Mouse (Mus musculus) kidney, postnatal 10 days (tissue): ENCODE data around the gene Noxred1.
A peak's percentile ranks its signal among the peaks of the same experiment; 100 is the strongest.
"Not testable (repeated sequence)": the region's sequence is repeated elsewhere in the genome, so short reads cannot be mapped to it uniquely, and the experiment has no call there.

Experiments
- DNase-seq: peaks from one replicate; pipeline ENCODE4 v3.0.0; 2021; ENCODE audit warnings: mixed read lengths

The Noxred1 gene

GRCm38 (mm10) chr12:87238632-87239031 lies at the start of gene Noxred1:
Noxred1 (minus strand) TSS chr12:87238732.
- DNase-seq: no peak

- no peak for DNase-seq
Observed at GRCm38 (mm10) chr12:87284726-87285125, 46.2 kb upstream of the Noxred1 start.

GRCm38 (mm10) chr12:87284268-87284667 lies 45.7 kb upstream of the Noxred1 start:
- no peak for DNase-seq

DNA sequence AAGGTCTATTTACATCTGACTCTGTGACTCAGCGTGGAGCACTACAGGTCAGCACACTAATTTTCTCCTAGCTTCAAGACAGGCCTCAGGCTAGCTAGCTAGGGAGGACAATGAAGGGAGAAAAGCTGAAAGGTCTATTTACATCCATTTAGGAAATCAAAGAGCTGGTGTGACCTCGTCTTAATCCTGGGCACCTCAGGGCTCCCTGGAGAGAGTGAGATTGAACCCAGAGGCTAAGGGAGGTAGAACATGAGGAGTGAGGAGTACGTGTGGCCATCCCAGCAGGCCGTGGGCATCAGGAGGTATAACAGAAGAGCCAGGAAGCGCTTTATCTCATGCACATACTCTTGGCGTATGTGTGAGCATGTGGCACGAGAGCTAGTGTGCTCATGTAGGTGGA lies 45.2 kb upstream of the Noxred1 start:
- no peak for DNase-seq

GRCm38 (mm10) chr12:87282743-87283142 lies 44.2 kb upstream of the Noxred1 start:
- no peak for DNase-seq

DNA sequence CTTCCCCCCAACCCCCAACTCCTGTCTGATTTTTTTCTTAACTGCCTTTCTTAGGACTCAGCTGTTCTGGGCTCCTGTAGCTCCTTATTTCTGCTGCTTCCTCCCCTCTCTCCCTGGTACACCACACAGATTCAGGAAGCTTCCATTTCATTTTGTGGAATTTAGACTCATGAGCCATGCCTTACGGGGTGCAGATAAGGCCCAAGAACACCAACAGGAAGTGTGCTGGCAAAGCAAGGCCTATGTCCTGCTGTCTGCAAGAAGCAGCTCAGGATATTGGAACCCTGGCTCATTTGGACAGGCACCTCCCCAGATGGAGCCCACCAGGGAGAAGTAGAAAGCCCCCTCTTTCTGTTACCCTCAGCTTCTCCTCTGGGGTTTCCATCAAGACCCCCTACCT lies 43.2 kb upstream of the Noxred1 start:
- no peak for DNase-seq

GRCm38 (mm10) chr12:87279879-87280278 lies 41.3 kb upstream of the Noxred1 start:
- DNase-seq: no peak

- DNase-seq: no peak
Observed at GRCm38 (mm10) chr12:87279350-87279749, 40.8 kb upstream of the Noxred1 start.

GRCm38 (mm10) chr12:87278118-87278730 lies 39.7 kb upstream of the Noxred1 start:
- DNase-seq: peak; percentile 26

DNA sequence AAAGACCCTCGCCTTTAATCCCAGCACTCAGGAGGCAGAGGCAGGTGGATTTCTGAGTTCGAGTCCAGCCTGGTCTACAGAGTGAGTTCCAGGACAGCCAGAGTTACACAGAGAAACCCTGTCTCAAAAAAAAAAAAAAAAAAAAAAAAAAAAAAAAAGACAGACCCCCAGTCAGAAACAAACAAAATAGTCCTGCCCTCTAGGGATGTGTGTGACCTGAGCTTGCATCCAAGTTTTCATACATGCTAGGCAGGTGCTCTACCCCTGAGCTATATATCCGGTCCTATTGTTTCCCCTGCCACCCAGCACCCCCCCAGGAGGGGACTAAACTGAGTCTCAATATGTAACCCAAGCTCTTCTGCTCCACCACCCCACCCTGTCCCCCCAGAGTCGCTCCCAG lies 38.7 kb upstream of the Noxred1 start:
- not testable (repeated sequence) for DNase-seq

GRCm38 (mm10) chr12:87274853-87275831 lies 36.6 kb upstream of the Noxred1 start:
- no peak for DNase-seq

DNA sequence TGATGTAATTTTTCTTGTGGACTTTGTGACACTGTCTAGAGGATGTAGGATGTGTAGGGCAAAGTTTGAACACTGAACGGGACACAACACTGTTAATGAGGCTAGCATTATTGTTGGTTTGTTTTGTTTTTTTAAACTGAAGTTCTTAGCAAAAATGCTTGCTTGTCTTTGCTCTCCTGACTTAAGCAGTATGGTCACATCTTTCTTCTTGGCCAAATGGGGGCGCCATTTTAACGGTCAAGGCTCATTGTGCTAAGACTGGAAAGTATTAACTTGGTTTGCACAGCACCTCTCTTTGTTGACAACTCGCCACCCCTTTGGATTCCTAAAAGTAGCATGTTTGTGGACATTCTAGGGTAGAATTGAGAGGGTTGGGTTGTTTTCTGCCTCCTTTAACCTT lies 29.1 kb upstream of the Noxred1 start:
- DNase-seq: peak; percentile 47

- peak; percentile 50 for DNase-seq
Observed at GRCm38 (mm10) chr12:87266827-87267603, 28.5 kb upstream of the Noxred1 start.

- DNase-seq: peak; percentile 91
Observed at GRCm38 (mm10) chr12:87266108-87266826, 27.7 kb upstream of the Noxred1 start, which contains the start of the genes Vipas39 and Ahsa1. Vipas39 (minus strand) TSS chr12:87266256. Ahsa1 (plus strand) TSS chr12:87266479.

DNA sequence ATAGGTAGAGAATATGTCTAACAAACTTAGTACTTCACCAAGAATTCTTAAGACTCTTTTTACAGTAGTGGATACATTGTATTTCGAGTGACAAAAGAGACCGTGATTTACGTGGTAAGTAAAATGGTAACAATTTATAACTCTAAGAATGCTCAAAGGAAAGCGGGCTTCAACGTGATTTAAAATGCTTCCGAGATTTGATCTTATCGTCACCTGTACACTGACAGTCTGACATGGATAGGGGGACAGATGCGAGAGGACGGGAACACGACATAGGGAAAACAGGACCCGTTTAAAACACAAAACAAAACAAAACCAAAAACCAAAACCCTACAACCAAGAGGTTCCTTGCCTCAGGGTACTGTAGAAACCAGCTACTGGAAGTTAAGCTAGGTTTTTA lies 26.9 kb upstream of the Noxred1 start:
- no peak for DNase-seq

- DNase-seq: no peak
Observed at GRCm38 (mm10) chr12:87260562-87260961, 22.0 kb upstream of the Noxred1 start.

DNA sequence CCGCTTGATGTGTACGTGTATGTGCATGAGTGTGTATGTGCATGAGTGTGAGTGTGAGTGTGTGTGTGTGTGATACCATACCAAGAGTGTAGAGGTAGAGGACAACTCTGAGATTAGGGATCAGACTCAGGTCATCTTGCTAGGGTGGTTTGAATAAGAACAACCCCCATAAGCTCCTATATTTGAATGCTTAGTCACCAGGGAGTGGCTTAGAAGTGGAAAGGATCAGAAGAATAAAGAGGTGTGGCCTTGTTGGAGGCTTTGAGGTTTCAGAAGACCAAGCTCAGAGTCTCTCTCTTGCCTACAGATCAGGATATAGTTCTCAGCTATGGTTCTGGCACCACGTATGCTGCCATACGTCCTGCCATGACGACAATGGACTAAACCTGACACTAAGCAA lies 18.1 kb upstream of the Noxred1 start:
- no peak for DNase-seq

GRCm38 (mm10) chr12:87253878-87254277 lies 15.3 kb upstream of the Noxred1 start:
- DNase-seq: no peak

DNA sequence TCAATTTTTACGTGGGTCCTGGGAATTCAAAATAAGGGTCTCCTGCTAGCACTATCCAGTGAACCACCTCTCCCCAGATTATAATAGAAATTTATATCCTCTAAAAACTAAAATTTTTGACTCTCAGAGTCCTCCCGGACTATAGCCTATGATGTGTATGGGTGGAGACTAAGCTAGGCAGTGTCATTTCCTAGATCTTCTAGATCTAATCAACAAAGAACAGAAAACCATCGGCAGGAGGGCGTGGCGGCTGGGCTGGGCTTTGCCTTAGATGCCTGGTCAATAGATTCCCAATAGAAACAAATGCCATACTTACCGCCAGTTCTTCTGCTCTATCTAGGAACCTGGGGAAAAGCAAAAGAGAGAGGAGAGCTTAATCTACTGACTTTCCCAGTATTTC lies 11.6 kb upstream of the Noxred1 start:
- DNase-seq: no peak

- no peak for DNase-seq
Observed at GRCm38 (mm10) chr12:87236882-87237483, 1.5 kb downstream of the Noxred1 start.

GRCm38 (mm10) chr12:87230379-87230895 lies 8.1 kb downstream of the Noxred1 start:
- no peak for DNase-seq

DNA sequence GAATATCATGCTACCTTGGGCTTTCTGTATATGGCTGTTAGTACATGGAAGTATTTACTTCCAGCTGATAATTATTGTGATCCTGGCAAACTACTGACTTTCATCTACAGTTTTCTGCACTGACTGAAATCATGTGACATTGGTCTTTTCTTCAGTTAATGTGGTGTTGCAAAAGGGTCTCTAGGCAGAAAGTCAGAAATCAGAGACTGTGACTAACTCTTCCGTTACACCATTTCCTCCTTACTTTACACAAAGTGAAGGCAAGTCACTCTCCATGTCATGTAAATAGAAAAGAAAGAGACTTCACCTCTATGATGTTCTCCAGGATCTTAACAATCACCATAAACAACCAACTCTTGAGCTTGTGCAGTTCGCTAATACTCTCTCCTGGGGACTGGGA lies 8.9 kb downstream of the Noxred1 start:
- no peak for DNase-seq
